Mouse (Mus musculus) liver, embryonic 14.5 days (tissue): ENCODE measurements around the gene Nim1k. TPM values are rescaled to one million over a fixed set of nuclear protein-coding genes. Genes with fewer than 3 reads are reported as not detected.

Experiments used
- ATAC-seq: fragments of 200-750 bp; cut with Nextera tagmentation; 2 replicates; pipeline ENCODE4 v1.8.0; 2017; ENCODE audit warnings: moderate number of reproducible peaks, mild to moderate bottlenecking, moderate library complexity; ENCODE audit not compliant: insufficient read depth
- DNase-seq, 3 experiments: peaks; one replicate each; pipeline ENCODE4 v3.0.0-alpha.2; 2012 to 2013; ENCODE audit warnings: low read depth in 3 of 3, low spot score in 3 of 3
- H3K27ac ChIP-seq: fragments of 300-500 bp; sonication (generic); 2 replicates; pipeline ENCODE4 v1.5.1; 2014; ENCODE audit warnings: moderate library complexity, mild to moderate bottlenecking, control low read depth, inconsistent platforms
- H3K27me3 ChIP-seq: fragments of 300-500 bp; sonication (generic); 2 replicates; pipeline ENCODE4 v1.6.1; 2014; ENCODE audit warnings: mild to moderate bottlenecking, low read length, moderate library complexity; ENCODE audit not compliant: control insufficient read depth, insufficient read depth
- H3K36me3 ChIP-seq: fragments of 300-500 bp; sonication (generic); replicated peaks from 2 replicates; pipeline ENCODE4 v1.6.1; 2014; ENCODE audit warnings: low read depth; ENCODE audit not compliant: control insufficient read depth, insufficient read depth
- H3K4me1 ChIP-seq, 2 experiments: fragments of 200-500 bp in 1 of 2; fragments of 300-500 bp in 1 of 2; sonication (generic) in 1 of 2; replicated peaks; 2 replicates each; pipeline ENCODE4 v1.6.1; 2012 to 2014; ENCODE audit warnings: antibody characterized with exemption in 1 of 2, inconsistent platforms in 1 of 2, low read length in 1 of 2; ENCODE audit not compliant: control insufficient read depth in 2 of 2, insufficient read depth in 2 of 2
- H3K4me2 ChIP-seq: fragments of 300-500 bp; sonication (generic); 2 replicates; pipeline ENCODE4 v1.6.1; 2014; ENCODE audit warnings: low read depth, mild to moderate bottlenecking, control low read depth, moderate library complexity
- H3K4me3 ChIP-seq, 2 experiments: fragments of 200-500 bp in 1 of 2; fragments of 300-500 bp in 1 of 2; sonication (generic) in 1 of 2; 2 replicates each; pipeline ENCODE4 v1.5.1; 2012 to 2014; ENCODE audit warnings: low read depth in 2 of 2, low read length in 2 of 2, mild to moderate bottlenecking in 2 of 2, control low read depth in 1 of 2, inconsistent platforms in 1 of 2, moderate library complexity in 1 of 2; ENCODE audit not compliant: insufficient read depth in 1 of 2
- H3K9ac ChIP-seq: fragments of 300-500 bp; sonication (generic); replicated peaks from 2 replicates; pipeline ENCODE4 v1.6.1; 2014; ENCODE audit warnings: mild to moderate bottlenecking, control low read depth, moderate library complexity
- H3K9me3 ChIP-seq: fragments of 300-500 bp; sonication (generic); 2 replicates; pipeline ENCODE4 v1.6.1; 2016; ENCODE audit warnings: low read length, mixed read lengths; ENCODE audit not compliant: control insufficient read depth
- CTCF ChIP-seq: IDR thresholded peaks from 2 replicates; pipeline ENCODE4 v1.5.1; 2016; ENCODE audit warnings: antibody characterized with exemption, low read depth, control low read depth
- EP300 ChIP-seq: IDR thresholded peaks from 2 replicates; pipeline ENCODE4 v1.6.1; 2016; ENCODE audit warnings: antibody characterized with exemption, low read depth
- WGBS: fragments of 180-500 bp; shearing (Covaris S2); extraction: QIAGEN DNeasy Blood & Tissue Kit; methylation state at CpG from one replicate; pipeline ENCODE4 v1.1.7; 2014; ENCODE audit not compliant: insufficient replicate concordance; 5-methylcytosine and 5-hydroxymethylcytosine counted together
- polyA plus RNA-seq, 2 experiments: library from polyadenylated mRNA; depleted of rRNA in 1 of 2; stranded (reverse) in 1 of 2; unstranded in 1 of 2; fragments of >200 nt; fragmentation: Nextera tagmentation in 1 of 2; extraction: Ambion mirVana in 1 of 2; gene quantifications; 2 replicates each; pipeline versions ENCODE4 v1.2.1 to v1.2.3; 2012 to 2014

Nim1k gene
- polyA plus RNA-seq (2012; rRNA removed) (0.01 and 0.02 TPM in 2 replicates), polyA plus RNA-seq (2014; fragmentation: Nextera tagmentation; extraction: Ambion mirVana) (0.13 TPM in 1 of 2 replicates, not detected in the other)

GRCm38 (mm10) chr13:119755681-119756471, at the start of gene Nim1k:
Gene Nim1k (minus strand): TSS chr13:119755882.
- peak in 2 of 3 experiments; percentile 6 to 9 for DNase-seq
- TF ChIP-seq CTCF: no peak
- peak; percentile 71 for ATAC-seq
- Histone ChIP-seq H3K9me3 (no peaks in the 10 kb centered on the region), H3K9ac (no peak within 1 kb of the TSS), H3K4me3 (peak within 1 kb of the TSS; percentile 34 to 39; a peak in 3 of 4 replicates), H3K4me2 (peak within 1 kb of the TSS; percentile 64), H3K27ac (no peak within 1 kb of the TSS), H3K36me3 (no peaks in the 10 kb centered on the region; the same call in 1 of the 2 replicates), H3K4me1 (no peaks in the 10 kb centered on the region), H3K27me3 (peaks cover 3% of the 10 kb centered on the region)
- 5% methylated on average over 43 of the region's 43 CpGs for WGBS

GRCm38 (mm10) chr13:119797656-119798055, 42.0 kb upstream of the Nim1k start:
- H3K4me1 ChIP-seq: peaks cover 0 to 2% of the 10 kb centered on the region in 2 experiments; a peak in 1 of 4 replicates
- no peaks in the 10 kb centered on the region for H3K27me3 ChIP-seq
- TF ChIP-seq CTCF: no peak
- DNase-seq (no peak), ATAC-seq (no peak)
- no peaks in the 10 kb centered on the region for H3K36me3 ChIP-seq
- no peak overlapping the region for H3K9ac ChIP-seq
- no peak overlapping the region for H3K4me2 ChIP-seq
- no peak overlapping the region for H3K4me3 ChIP-seq
- WGBS: 47% methylated on average over 4 of the region's 4 CpGs
- H3K9me3 ChIP-seq: no peaks in the 10 kb centered on the region
- H3K27ac ChIP-seq: no peak overlapping the region

- no peak overlapping the region for H3K27ac ChIP-seq
- H3K4me3 ChIP-seq: no peak overlapping the region
- H3K4me2 ChIP-seq: no peak overlapping the region
- TF ChIP-seq CTCF: no peak
- TF ChIP-seq EP300: no peak
- no peaks in the 10 kb centered on the region for H3K9me3 ChIP-seq
- DNase-seq (no peak), ATAC-seq (no peak)
- peaks cover 8 to 11% of the 10 kb centered on the region in 2 experiments for H3K4me1 ChIP-seq
- WGBS: 40% methylated on average over 5 of the region's 5 CpGs
- no peaks in the 10 kb centered on the region for H3K27me3 ChIP-seq
- peaks cover 7% of the 10 kb centered on the region for H3K36me3 ChIP-seq
- H3K9ac ChIP-seq: no peak overlapping the region
These were observed 37.2 kb upstream of the Nim1k start for GRCm38 (mm10) chr13:119792791-119793404.

GRCm38 (mm10) chr13:119791580-119792135, 36.0 kb upstream of the Nim1k start:
- Histone ChIP-seq H3K9me3 (no peaks in the 10 kb centered on the region), H3K4me2 (peak overlapping the region; percentile 98), H3K27me3 (no peaks in the 10 kb centered on the region), H3K36me3 (peaks cover 15% of the 10 kb centered on the region), H3K4me3 (peak overlapping the region; percentile 90 to 92), H3K27ac (peak overlapping the region; percentile 58), H3K9ac (peak overlapping the region; percentile 98), H3K4me1 (peaks cover 8 to 11% of the 10 kb centered on the region in 2 experiments)
- ATAC-seq: no peak
- TF ChIP-seq CTCF: no peak
- TF ChIP-seq EP300: no peak
- DNase-seq: no peak
- 3% methylated on average over 18 of the region's 18 CpGs for WGBS
